Mouse (Mus musculus) spleen, adult 2 months (tissue): ENCODE results near the gene Nexn. TPM values are rescaled to one million over a fixed set of nuclear protein-coding genes. Genes with fewer than 3 reads are reported as not detected.

ENCODE experiments used
- DNase-seq, 2 experiments: peaks; one replicate each; pipeline versions ENCODE4 v3.0.0 to v3.0.0-alpha.2; 2012 to 2021; ENCODE audit warnings: low spot score in 2 of 2, low read depth in 1 of 2
- H3K27ac ChIP-seq: fragments of 200-500 bp; 2 replicates; pipeline ENCODE4 v1.5.1; 2012; ENCODE audit warnings: low read length, inconsistent platforms; ENCODE audit not compliant: insufficient read depth
- H3K27me3 ChIP-seq: fragments of 200-500 bp; 2 replicates; pipeline ENCODE4 v1.6.1; 2012; ENCODE audit warnings: mild to moderate bottlenecking, moderate library complexity, low read length, inconsistent platforms; ENCODE audit not compliant: control insufficient read depth, insufficient read depth
- H3K36me3 ChIP-seq: fragments of 200-500 bp; 2 replicates; pipeline ENCODE4 v1.6.1; 2012; ENCODE audit warnings: mild to moderate bottlenecking, low read length, inconsistent platforms; ENCODE audit not compliant: control insufficient read depth, insufficient read depth
- H3K4me1 ChIP-seq: fragments of 200-500 bp; 2 replicates; pipeline ENCODE4 v1.6.1; 2011; ENCODE audit warnings: inconsistent platforms; ENCODE audit not compliant: control insufficient read depth, insufficient read depth, insufficient read length
- H3K4me3 ChIP-seq: fragments of 200-500 bp; 2 replicates; pipeline ENCODE4 v1.5.1; 2011; ENCODE audit warnings: mild to moderate bottlenecking, inconsistent platforms; ENCODE audit not compliant: insufficient read depth, insufficient read length; ENCODE audit errors: extremely low read depth
- CTCF ChIP-seq: fragments of 200-500 bp; IDR thresholded peaks from 2 replicates; pipeline ENCODE4 v1.5.1; 2011; ENCODE audit warnings: mild to moderate bottlenecking, inconsistent platforms; ENCODE audit not compliant: insufficient read depth, insufficient read length, insufficient replicate concordance; ENCODE audit errors: extremely low read depth
- POLR2A ChIP-seq: fragments of 200-500 bp; IDR thresholded peaks from 2 replicates; pipeline ENCODE4 v1.6.1; 2011; ENCODE audit warnings: low read depth, low read length, inconsistent platforms
- WGBS: fragments of 180-500 bp; shearing (Covaris S2); methylation state at CpG from one replicate; pipeline ENCODE4 v1.1.7; 2018; 5-methylcytosine and 5-hydroxymethylcytosine counted together
- polyA plus RNA-seq: library from polyadenylated mRNA; depleted of rRNA; stranded (reverse); fragments of >200 nt; gene quantifications from 2 replicates; pipeline ENCODE4 v1.2.3, GENCODE M21; 2012; rRNA removed

Nexn gene
- polyA plus RNA-seq, 1 experiment = 0.18 TPM

- WGBS = 23% methylated on average over 6 of the region's 6 CpGs
- peak overlapping the region; percentile 44; the same call in 1 of the 2 replicates for H3K27ac ChIP-seq
- no peak for DNase-seq
- no peak for TF ChIP-seq CTCF
- no peak for TF ChIP-seq POLR2A
- peak overlapping the region; percentile 22; the same call in 1 of the 2 replicates for H3K4me3 ChIP-seq
- no peaks in the 10 kb centered on the region for H3K4me1 ChIP-seq
- no peaks in the 10 kb centered on the region for H3K36me3 ChIP-seq
- H3K27me3 ChIP-seq = no peaks in the 10 kb centered on the region
Measured at GRCm38 (mm10) chr3:152191791-152192237, 74.3 kb downstream of the Nexn start.

- H3K4me1 ChIP-seq = no peaks in the 10 kb centered on the region
- TF ChIP-seq POLR2A = no peak
- no peak for TF ChIP-seq CTCF
- WGBS = 74% methylated on average over 9 of the region's 9 CpGs
- H3K36me3 ChIP-seq = peaks cover 5% of the 10 kb centered on the region
- no peaks in the 10 kb centered on the region for H3K27me3 ChIP-seq
- no peak overlapping the region for H3K27ac ChIP-seq
- no peak overlapping the region; the same call in 1 of the 2 replicates for H3K4me3 ChIP-seq
- no peak for DNase-seq
Measured at GRCm38 (mm10) chr3:152190679-152191477, 75.3 kb downstream of the Nexn start.

GRCm38 (mm10) chr3:152189306-152189705, 76.8 kb downstream of the Nexn start:
- Histone ChIP-seq H3K36me3 (peaks cover 6% of the 10 kb centered on the region), H3K4me1 (no peaks in the 10 kb centered on the region), H3K27ac (no peak overlapping the region), H3K27me3 (no peaks in the 10 kb centered on the region), H3K4me3 (no peak overlapping the region)
- TF ChIP-seq CTCF (no peak), POLR2A (no peak)
- WGBS = 80% methylated on average over 4 of the region's 4 CpGs
- no peak for DNase-seq

Other genes starting within 250 kb of the Nexn start
- 0.06 and 0.12 TPM in 2 replicates for gene Gipc2, start 100.1 kb downstream of the Nexn start, polyA plus RNA-seq
- 2.2 and 2.4 TPM in 2 replicates for gene Dnajb4, start 56.0 kb downstream of the Nexn start, polyA plus RNA-seq
- 59.1 and 68.7 TPM in 2 replicates for gene Fubp1, start 55.9 kb downstream of the Nexn start, polyA plus RNA-seq
- 4.6 and 8.8 TPM in 2 replicates for gene Miga1, start 74.1 kb upstream of the Nexn start, polyA plus RNA-seq
- gene Usp33, start 80.1 kb upstream of the Nexn start, polyA plus RNA-seq = 6.7 and 7.3 TPM in 2 replicates
- 12.8 and 14.4 TPM in 2 replicates for gene Zzz3, start 129.1 kb upstream of the Nexn start, polyA plus RNA-seq